Mouse (Mus musculus): ENCODE data around the gene Vstm2l. TPM values are rescaled to one million over a fixed set of nuclear protein-coding genes. Genes with fewer than 3 reads are reported as not detected.
A peak's percentile ranks its signal among the peaks of the same experiment; 100 is the strongest.

Gene Vstm2l
- under 1 TPM; 0.22 to 0.24 TPM for total RNA-seq (2021)

DNA sequence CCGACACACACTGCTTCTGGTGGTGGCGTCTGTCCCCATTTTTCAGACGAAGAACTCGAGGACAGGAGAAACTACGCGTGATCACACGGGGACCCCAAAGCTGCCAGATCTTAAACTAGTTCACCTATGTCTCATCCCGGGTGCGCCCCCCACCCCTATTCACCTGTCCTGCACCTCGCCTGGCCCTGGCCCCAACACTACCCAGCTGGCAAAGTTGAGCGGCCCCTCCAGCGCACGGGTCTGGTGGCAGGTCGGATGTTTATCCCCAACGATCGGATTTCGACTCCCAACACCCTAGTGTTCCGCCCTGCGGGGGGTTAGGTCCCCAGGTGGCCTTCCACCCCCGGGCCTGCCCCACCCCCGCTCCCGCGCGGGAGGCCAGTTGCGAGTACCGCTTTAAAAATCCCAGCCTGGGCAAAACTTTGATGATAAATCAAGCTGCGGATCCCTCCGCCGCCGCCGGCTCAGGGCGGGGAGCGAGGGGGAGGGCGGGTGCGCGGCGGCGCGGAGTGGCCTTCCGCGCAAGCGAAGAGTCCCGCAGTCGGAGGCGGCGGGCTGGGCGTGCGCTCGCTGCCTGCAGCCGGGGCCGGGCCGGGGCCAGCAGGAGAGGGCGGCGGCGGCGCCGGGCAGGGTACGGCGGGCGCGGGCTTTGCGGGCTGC, at the start of gene Vstm2l:
Gene Vstm2l, plus strand, starts transcription at position 549 of the 660 bp plus-strand sequence.
- intact Hi-C loops (cut with DNase I): no loop called here
- DNase-seq: no peak

DNA sequence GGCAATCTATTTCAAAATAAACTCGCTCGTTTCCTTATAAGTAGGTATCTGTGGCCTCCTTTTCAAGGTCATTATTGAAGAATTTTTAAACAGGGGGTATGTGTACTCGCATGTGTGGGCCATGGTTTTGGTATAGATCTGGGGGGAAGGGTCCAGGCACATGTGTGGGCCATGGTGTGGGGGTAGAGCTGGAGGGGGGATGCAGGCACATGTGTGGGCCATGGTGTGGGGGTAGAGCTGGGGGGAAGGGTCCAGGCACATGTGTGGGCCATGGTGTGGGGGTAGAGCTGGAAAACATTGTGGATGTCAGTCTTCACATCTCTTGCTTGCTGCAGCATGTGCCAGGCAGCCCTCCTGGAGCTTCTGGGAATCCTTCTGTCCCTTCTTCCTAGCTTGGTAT, 47.3 kb upstream of the Vstm2l start:
- DNase-seq: no peak
- intact Hi-C loops (cut with DNase I): no loop called here

DNA sequence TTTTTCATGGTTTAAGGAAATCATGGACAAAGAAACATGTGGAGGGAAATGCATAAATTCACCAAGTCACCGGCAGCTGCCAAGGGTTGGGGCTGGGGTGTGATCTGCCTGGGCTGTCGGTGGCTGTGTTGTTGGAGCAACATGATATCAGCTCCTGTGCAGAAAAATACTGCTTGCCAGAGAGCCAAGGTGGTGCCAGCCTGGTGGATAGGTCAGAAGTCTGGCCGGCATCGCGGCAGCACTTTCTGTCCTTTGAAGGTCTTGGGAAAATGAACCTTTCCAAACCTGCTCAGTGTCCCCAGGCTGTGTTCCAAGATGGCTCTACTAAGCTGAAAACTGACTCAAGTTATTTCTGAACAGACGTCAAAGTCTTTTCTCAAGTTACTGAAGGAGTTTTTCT, 44.2 kb upstream of the Vstm2l start:
- intact Hi-C loops (cut with DNase I): loop anchor here (5.0 kb wide), 1 partner anchor 48 kb away; no protein-coding TSS in a partner anchor
- peak; percentile 26 to 30 for DNase-seq

DNA sequence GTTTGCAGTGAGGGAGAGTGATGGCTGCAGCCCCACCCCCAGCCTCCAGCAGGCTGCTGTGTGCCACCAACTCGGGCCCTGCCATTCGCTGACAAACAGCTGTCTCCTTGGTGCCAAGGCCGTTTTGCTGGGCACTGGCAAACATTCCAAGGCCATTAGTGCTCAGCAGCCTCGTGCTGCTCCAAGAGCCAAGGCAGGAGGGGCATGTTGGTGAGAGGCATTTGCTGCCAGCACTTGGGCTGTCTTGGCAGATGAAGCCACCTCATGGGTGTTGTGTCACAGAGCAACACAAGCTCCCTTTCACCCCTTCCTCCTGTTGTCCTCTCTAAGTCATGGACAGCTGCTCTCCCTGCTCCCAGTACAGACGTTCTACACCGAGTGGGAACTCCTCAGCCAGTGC, 41.2 kb upstream of the Vstm2l start:
- intact Hi-C loops (cut with DNase I): loop anchor here (5.0 kb wide), 1 partner anchor 51 kb away; no protein-coding TSS in a partner anchor
- DNase-seq: peak; percentile 46 to 53

DNA sequence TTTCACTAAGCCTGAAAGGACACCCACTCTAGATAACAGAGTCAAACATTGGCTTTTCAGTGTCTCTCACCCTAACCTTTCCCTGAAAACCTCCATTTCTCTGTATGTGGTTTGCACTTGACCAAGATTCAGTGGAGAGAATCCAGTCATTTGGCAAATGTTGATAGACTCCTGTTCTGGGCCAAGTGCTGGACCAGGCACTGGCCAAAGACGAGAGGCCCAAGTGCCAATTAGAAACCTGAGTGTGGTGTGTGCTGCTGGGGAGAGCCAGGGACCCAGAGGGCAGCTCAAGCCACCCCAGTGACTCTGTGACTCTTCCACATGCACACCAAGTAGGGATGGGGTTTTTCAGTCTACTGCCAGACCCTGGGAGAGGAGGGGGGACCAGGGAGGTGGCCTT, 40.8 kb upstream of the Vstm2l start:
- DNase-seq: no peak
- intact Hi-C loops (cut with DNase I): loop anchor here (5.0 kb wide), 1 partner anchor 51 kb away; no protein-coding TSS in a partner anchor

GRCm38 (mm10) chr2:157875111-157875510, 39.3 kb upstream of the Vstm2l start:
- intact Hi-C loops (cut with DNase I): no loop called here
- DNase-seq: no peak

GRCm38 (mm10) chr2:157877394-157877793, 37.1 kb upstream of the Vstm2l start:
- intact Hi-C loops (cut with DNase I): no loop called here
- DNase-seq: no peak

DNA sequence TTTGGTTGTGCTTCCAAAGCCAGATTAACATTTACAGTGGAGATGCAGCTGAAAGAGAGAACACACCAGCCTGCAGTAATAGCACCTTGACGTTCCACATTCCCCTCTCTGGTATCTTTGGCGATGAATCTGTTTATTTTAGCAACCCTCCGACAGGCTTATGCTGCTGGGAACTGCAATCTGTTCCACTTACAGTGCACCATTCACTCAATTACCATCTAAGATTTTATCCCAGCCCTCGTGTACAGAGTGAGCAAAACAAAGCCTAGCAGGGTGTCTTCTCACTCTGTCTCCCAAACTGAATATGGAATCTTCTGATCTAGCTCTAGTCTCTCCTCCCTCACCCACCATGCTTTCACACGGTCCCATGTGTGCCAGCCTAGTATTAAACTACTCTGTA, 36.5 kb upstream of the Vstm2l start:
- intact Hi-C loops (cut with DNase I): no loop called here
- DNase-seq: no peak

DNA sequence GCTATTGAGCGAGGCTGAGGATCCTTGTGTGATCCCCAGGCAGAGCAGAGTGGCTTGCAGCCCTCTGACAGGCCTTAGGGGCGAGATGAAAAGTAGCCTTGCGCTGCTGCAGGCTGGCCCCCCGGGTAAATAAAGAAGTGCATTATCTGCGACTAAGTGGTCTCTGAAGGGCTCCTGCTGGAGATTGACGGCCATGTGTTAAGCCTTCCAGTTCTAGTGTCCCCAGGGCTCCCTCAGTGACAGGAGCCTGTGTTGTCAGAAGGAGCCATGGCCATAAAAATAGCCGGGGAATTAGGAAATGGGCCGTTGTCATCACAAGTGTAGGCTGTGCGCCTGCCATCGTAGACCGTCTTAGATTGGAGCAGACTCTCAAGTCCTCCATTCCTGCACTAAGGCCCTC, 32.5 kb upstream of the Vstm2l start:
- intact Hi-C loops (cut with DNase I): no loop called here
- DNase-seq: no peak

GRCm38 (mm10) chr2:157887275-157888025, 27.0 kb upstream of the Vstm2l start:
- intact Hi-C loops (cut with DNase I): no loop called here
- DNase-seq: no peak

DNA sequence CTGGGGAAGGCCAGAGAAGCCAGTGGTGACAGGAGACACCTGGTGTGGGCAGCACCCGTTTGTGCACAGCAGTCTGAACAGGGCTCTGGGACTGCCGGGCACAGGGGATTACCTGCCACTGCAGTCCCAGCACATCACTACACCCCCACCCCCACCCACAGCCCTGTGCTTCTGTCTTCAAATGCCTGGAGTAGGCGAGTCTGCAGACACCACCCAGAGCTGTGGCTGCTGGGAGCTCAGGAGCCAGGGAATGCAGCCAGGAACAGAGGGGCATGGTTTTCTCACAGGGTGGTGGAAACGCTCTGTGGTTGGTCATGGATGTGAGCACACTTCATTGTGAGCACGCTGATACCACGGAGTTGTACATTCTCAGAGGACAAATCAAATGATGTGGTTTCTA, 23.3 kb upstream of the Vstm2l start:
- intact Hi-C loops (cut with DNase I): no loop called here
- DNase-seq: no peak

- intact Hi-C loops (cut with DNase I): no loop called here
- DNase-seq: no peak
These were observed 17.3 kb upstream of the Vstm2l start for GRCm38 (mm10) chr2:157897131-157897530.

GRCm38 (mm10) chr2:157913204-157913636, 1.2 kb upstream of the Vstm2l start:
- peak; percentile 83 to 85 for DNase-seq
- intact Hi-C loops (cut with DNase I): no loop called here

DNA sequence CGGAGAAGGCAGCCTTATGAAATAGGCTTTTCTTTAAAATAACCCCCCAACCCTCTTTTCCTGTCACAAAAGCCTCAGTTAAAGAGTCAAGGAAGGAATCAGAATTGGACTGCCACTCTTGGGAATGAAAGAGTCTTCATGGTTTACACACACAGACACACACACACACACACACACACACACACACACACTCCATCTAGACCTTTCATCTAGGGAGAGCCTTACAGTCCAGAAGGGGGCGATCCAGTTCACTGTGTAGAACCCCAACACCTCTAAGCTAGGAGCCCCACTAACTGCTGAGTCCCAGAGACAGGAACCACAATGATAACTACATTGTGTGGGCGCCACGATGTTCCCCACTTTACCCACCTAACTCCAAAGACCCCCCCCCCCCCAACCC, 748 bp upstream of the Vstm2l start:
- intact Hi-C loops (cut with DNase I): no loop called here

DNA sequence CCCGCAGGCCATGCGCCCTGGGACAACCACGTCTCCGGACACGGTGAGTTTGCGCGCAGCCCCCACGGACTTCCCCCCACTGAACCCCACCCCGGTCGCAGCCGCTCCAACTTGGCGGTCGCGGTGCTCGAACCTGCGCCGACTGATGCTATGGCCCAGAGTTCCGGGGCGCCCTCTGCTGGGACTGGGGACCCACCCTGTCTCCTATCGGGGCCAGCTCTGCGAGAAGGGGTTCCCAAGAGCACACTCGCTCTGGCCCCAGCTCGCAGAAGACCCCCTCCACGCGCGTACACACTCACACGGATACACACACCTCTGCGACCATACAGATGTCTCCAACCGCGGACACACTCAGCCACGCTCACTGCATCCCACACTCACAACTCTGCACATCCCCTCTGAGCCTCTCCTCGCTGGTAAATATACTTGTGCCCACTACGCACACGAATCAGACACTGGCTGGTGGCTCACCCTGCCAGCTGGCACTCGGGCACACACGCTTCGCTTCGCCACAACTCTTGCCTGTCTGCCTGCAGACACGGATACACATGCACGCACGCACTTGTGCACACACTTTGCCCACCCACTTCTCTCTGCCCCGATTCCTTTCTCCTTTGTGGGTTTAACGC, 550 bp downstream of the Vstm2l start:
- DNase-seq: no peak
- intact Hi-C loops (cut with DNase I): no loop called here

More for the DNA sequence above, 748 bp upstream of the Vstm2l start:
- DNase-seq: no peak

GRCm38 (mm10) chr2:157918529-157918928, 4.1 kb downstream of the Vstm2l start:
- DNase-seq: no peak
- intact Hi-C loops (cut with DNase I): no loop called here

GRCm38 (mm10) chr2:157921551-157921950, 7.1 kb downstream of the Vstm2l start:
- DNase-seq: no peak
- intact Hi-C loops (cut with DNase I): no loop called here

- no peak for DNase-seq
- intact Hi-C loops (cut with DNase I): no loop called here
These were observed 9.0 kb downstream of the Vstm2l start for GRCm38 (mm10) chr2:157923406-157923805.

DNA sequence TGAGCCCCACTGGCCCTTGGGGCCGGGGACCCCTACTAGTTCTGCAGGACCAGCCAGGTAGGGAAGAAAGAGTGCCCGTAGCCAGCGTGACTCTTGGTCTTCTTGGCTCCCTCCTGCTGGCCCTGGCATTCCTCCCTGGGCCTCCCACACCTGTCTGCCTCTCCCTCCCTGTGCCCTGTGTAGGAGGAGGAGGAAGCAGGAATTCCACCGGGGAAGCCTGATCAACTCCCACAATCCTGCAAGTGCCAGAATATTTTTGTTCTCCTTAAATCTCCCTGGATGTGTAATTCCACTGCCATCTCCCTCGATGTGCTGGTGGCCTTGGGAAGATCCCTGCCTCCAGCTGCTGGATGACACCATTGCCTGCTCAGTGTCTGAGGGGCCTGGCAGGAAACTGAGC, 10.1 kb downstream of the Vstm2l start:
- intact Hi-C loops (cut with DNase I): no loop called here
- no peak for DNase-seq

- no peak for DNase-seq
- intact Hi-C loops (cut with DNase I): loop anchor here (5.0 kb wide), 1 partner anchor 264 kb away; no protein-coding TSS in a partner anchor
These were observed 12.0 kb downstream of the Vstm2l start for GRCm38 (mm10) chr2:157926502-157926901.

DNA sequence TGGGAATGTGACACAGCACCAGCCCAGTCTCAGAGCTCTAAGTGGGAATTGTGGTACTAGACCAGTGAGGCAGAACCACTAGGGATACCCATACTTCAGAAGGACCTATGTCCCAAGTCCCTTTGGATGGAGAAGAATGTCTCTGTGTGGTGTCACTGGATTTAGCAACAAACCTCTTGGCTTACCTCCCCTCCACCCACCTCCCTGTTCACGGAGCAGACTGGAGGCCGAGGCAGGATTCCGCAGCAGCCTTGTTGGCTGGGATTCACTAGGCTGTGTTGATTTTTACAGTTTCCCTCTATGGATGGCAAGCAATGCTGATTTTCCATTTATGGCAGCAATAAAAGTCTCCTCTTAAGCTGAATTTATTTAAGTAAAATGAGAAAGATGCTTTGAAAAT, 12.5 kb downstream of the Vstm2l start:
- intact Hi-C loops (cut with DNase I): loop anchor here (5.0 kb wide), 1 partner anchor 265 kb away; no protein-coding TSS in a partner anchor
- no peak for DNase-seq
